Mouse (Mus musculus): ENCODE data around the gene Sema4c. TPM values are rescaled to one million over a fixed set of nuclear protein-coding genes. Genes with fewer than 3 reads are reported as not detected.

The Sema4c gene
- total RNA-seq, 2 experiments from 2014 or later = 16.2 to 20.2 TPM

DNA sequence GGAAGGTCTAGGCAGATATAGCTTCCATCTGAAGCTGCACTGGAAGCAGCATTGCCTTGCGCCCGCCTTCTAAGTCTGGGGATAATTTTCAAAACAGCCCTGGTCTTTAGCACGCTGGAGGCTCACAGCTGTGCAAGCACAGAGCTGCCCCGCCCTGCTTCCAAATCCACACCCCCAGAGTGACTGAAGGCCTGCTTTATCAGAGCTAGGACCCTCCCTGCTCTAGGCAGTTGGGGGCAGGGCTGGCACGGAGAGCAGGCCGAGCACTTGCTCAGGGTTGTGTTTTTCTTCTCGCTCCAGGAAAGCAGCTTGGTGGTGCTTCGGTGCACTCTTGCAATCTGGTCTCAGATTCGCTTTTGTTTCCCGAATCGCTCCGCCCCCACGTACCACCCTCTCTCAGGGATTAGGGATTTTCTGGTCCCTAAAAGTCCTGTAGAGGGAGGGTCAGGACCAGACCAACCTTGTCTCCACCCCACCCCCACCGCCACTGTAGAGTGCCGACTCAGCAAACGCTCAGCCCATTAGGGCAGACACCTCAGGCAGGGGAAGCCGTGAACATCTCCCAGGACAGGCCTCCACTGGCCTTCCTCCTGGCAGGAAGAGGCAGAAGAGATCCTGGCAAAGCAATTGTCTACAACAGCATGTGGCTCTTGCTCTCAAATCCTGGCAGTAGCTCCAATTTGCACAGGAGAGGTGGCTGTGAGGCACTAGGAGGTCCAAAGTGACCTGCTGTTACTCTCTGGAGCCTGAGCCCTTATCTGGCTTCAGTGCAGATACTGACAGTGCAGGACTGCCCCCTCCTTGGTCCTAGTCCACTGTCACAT lies 22.4 kb upstream of the Sema4c start:
- DNase-seq (ENCODE audit: low spot score in 2 of 2) = peak; percentile 41 to 62
- intact Hi-C loops (cut with DNase I) = no loop called here

DNA sequence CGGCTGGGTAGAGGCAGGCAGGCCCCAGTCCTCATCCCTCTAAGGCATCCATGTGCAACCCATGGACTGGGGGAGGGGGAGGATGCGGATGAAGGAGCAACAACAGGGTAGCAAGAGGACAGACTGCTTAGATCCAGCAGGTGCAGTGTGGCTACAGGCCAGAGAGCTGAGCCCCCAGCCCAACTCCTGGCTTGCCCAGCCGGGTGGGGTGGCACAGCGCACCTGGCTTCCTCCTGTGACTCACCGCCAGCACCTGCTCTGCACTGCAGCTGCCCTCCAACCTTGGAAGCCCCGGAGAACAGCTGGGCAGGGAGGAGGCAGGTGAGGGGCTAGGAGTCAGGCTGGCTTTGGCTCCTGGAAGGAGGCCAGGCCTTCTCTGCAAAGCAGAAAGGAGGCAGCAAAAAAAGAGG lies 21.8 kb upstream of the Sema4c start:
- no peak for DNase-seq (ENCODE audit: low spot score in 2 of 2)
- intact Hi-C loops (cut with DNase I) = no loop called here

DNA sequence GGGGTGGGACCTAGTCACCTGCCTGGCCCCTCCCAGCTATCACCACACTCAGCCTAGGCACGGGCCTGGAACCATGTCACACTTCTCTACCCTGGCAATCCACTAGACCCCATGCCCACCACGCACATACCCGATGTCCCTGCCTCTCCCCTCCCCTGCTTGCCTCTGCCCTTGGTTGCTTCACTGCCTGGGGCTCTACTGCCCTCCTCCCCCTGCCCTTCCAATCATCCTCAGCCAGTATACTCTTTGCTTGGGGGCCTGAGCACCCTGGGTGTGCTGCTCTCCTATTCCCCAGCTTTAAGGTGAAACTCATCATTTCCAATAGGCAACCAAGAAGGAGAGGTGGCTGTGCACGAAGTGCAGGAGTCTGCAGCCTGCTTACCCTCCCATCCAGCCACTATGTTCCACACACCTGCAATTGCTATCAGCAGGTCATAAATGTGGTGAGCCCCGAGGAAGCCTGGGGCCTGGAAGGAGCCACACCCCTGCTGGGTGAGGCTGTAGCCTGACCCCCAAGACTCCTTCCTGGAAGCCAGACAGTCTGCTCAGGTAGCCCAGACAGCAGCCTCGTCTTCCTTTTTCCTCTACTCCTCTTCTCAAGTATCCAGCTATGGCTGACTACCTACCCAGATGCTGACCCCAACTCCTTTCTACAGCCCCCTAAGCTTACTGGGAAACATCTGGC lies 19.0 kb upstream of the Sema4c start:
- intact Hi-C loops (cut with DNase I) = no loop called here
- no peak for DNase-seq (ENCODE audit: low spot score in 2 of 2)

DNA sequence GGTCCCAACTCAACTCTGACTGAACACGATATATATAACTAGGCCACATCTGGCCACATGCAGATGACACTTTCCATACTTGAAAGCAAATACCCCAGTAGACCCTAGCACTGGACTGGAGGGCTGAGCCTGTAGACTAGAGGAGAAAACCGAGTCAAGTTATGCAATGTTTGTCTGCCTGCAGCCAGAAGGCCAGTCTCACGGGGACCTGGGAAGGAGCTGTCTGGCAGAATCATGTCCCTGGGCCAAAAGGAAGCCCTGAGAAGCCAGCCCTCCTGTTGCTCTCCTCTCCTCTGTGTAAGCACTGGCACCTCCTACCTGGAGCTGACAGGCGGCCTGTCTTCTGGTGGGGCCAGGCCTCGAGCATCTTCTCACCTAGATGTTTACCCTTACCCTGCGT lies 17.2 kb upstream of the Sema4c start:
- intact Hi-C loops (cut with DNase I) = no loop called here
- no peak for DNase-seq (ENCODE audit: low spot score in 2 of 2)

DNA sequence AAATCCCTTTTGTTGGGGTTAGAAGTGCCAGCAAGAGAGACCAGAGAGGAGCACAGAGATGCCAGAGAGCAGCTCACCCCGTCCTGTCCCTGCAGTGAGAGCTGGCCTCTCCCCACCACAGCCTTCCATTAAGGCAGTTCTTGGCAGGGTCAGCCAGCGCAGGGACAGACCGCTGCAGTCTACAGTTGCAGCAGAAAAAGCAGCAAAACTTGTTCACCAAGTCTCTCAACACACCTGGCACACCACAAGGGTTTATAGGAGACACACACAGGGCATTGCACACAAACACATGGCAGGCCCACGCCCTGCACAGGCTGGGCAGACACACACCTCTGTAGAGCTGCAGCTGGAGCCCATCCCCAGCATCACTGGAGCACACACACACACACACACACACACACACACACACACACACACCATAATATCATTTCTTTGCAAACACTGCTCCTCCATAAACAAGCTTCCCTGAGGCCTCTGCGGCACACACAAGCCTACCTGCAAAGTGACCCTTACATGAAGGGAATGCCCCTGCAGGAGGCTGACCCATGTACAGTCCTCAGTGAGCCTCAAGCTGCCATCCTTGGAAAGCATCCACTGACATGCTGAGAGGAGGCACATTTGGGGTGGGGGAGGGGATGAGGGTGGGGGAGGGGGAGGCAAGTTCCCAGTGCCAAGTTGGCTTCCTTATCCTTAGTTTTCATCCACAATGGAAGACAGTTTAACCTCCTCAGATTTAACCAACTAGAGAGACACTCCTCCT lies 16.2 kb upstream of the Sema4c start:
- intact Hi-C loops (cut with DNase I) = no loop called here
- DNase-seq (ENCODE audit: low spot score in 2 of 2) = no peak

DNA sequence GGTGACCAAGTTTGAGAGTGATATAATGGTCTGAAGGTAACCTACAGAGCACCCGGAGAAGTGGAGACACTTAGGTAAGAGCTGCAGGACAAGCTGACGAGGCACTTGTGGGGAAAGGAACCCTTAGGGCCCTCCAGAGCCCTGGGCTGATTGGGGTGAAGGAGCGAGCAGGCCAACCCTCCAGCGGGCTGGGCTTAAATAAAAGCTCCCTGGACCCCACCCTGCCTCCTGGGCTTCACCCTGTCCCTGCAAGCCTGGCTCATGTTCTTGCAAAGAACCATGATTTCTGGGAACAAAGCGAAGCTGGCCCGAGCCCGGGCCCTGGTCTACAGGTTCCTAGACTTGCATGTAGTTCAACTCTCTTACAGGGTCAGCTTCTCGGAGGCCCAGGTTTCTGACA lies 15.4 kb upstream of the Sema4c start:
- intact Hi-C loops (cut with DNase I) = no loop called here
- DNase-seq (ENCODE audit: low spot score in 2 of 2) = no peak

DNA sequence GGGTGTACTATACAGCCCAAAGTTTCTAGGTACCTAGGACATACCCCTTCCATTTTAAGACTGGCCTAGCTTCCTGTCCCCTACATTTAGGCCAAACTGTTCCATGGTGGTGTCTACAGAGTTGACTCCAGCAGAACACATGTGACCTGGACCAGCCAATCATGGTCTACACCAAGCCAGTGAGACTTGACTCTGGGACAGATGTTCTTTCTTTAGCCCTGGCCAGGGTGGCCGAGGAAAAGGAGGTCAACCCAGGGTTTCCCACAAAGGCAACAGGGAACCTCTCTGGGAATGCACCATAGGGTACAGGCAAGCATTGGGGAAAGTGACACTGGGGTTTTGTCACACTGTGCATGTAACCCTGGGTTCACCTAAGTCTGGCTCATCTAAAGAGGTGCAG lies 14.6 kb upstream of the Sema4c start:
- intact Hi-C loops (cut with DNase I) = no loop called here
- no peak for DNase-seq (ENCODE audit: low spot score in 2 of 2)

DNA sequence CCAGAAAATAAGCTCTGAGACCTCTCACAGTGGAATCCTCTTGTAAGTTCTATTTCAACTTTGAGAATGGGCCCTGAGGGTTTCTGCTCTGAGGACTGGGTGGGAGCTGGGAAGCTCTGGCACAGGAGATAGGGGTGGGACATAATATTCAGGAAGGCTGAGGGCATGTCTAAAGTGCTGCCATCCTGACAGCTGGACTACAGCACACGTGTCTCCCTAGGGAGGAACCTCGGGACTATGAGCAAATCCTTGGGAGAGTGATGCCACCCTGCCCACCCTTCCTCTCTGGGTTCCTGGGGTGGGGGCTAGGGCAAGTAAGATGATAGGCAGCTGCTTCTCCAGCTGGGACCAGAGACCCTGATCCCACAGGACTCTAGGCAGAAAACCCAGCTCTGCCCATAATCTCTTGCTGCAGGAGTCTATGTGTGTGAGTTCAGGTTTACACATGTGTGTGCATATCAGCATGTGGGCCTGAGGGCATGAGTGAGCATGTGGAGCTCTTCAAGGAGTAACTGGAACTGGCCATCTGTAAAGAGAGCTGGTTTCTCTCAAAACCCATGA lies 14.1 kb upstream of the Sema4c start:
- intact Hi-C loops (cut with DNase I) = no loop called here
- DNase-seq (ENCODE audit: low spot score in 2 of 2) = no peak

DNA sequence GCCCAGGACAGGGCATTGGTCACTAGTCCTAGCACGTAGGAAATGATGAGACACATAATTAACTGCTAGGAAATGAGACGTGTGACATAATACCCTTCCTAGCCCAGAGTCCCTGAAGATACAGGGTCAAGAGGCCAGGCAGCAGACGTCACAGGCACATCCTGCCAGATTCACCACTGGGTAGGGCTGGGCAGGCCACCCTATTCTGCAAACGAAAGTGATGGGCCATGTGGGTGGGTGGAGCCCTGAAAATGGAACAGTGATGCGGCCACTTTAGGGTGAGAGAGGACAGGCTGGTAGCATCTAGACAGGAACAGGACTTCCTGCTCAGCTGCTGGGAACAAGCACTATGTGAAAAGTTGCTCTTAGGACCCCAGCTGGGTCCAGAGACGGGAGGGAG lies 13.5 kb upstream of the Sema4c start:
- intact Hi-C loops (cut with DNase I) = no loop called here
- no peak for DNase-seq (ENCODE audit: low spot score in 2 of 2)

DNA sequence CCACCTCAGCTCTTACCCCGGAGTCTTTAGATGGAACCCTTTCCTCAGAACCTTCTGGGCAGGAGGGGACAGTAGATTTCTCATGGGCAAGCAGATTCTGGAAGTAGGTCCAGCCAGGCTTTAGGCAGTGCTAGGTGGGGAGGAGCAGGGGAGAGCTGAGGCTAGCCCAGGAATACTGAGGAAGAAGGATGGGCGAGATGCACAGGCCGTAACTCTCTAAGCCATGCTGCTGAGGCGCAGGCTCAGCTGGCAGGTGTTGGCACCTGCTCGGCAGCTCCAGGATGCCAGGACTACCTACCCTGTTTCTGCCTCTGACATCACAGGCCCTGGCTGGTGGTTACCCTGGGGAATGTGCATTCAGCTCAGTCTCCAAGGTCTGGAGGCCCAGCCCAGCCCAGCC lies 12.2 kb upstream of the Sema4c start:
- intact Hi-C loops (cut with DNase I) = no loop called here
- DNase-seq (ENCODE audit: low spot score in 2 of 2) = no peak

DNA sequence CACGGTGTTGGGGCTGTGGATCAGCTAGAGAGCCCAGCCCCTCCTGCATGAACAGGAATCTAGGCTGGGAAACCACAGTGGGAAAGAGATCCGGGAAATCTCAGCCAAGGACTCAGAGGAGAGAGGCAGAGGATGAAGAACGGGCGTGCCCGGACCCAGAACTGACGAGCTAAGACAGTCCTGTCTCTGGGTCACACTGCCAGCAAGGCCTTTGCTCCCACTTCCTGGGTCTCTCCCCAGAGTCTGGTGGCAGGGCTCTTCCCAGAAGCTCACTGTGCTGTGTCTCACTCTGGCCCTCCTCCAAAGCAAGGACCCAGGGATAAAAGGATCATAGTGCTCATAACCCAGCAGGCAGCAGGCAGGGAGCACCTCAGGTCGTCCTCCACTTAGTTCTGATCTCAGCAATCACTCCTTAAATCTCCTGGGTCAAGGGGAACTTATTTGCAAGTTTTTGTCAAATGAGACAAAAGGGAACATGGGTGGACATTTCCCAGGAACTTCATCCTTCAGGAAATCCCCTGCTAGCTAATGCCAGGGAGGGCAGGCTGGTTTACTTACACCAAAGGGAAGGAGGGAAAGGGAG lies 11.6 kb upstream of the Sema4c start:
- no peak for DNase-seq (ENCODE audit: low spot score in 2 of 2)
- intact Hi-C loops (cut with DNase I) = no loop called here

DNA sequence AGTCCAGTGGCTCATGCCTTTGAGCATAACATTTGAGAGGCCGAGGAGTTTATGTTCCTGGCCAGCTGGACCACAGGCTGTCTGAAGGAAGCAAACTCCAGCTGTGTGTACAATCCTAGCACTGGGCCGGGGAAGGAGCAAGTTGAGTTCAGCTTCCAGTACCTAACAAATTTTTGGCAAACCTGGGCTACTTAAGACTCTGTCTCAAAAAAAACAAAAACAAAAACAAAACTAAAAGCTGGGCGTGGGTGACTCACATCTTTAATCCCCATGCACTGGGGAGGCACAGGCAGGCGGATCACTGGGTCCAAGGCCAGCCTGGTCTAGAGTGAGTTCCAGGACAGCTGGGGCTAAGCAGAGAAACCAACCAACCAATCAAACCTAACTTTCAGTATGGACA lies 10.6 kb upstream of the Sema4c start:
- intact Hi-C loops (cut with DNase I) = no loop called here
- no peak for DNase-seq (ENCODE audit: low spot score in 2 of 2)

DNA sequence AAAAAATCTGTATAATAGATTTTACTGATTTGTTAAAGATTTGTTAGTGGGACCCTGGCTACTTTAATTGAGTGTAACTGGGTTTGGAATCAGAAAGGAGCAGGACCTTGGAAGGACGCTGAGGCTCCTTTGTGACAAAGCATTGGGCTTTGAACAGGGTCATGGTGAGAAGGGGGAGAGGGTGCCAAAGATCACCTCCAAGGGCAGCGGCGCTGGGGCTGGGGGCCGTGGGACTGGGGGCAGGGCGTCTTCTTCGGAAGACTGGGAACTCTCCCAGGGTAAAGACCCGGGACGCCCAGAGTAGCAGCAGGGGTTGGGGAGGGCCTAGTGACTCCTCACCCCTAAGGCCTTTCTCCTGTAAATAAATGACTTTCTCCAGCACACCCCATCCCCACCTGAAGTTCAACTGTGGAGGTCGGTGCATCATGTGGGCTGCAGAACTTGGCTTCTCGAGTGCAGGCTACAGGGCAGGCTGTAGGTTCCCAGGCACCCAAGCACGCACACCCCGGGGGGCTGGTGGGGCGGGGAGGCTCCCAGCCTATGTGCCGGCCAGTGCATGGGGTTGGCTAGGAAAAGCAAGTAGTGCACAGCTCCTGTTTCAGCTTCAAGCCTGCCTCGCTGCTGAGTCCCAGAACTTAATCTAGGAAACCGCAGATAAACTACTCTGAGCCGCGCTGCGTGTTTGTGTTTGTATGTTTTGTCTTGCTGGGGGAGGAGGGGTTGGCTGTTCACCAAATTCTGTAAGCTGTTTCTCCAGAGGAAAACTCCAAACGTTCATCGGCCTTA lies 9.9 kb upstream of the Sema4c start:
- intact Hi-C loops (cut with DNase I) = no loop called here

DNA sequence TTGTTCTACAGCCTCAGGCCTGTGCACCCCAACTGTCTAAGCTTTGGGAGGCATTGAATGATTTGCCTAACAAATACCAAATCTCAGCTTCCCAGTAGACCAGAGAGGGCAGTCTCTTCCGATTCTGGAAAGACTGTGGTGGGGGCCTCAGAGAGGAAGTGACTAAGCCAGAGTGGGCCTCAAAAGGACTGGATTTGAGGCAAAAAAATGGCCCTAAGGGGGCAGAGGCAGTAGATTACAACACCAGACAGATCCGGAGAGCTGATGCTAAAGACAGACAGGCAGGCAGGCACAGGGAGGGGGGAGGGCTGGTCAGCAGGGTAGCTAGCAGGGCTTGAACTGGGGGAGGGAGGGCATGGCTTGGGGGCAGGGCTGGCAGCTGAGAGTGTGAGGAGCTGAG lies 8.3 kb upstream of the Sema4c start:
- intact Hi-C loops (cut with DNase I) = no loop called here
- no peak for DNase-seq (ENCODE audit: low spot score in 2 of 2)

More for the DNA sequence above, 9.9 kb upstream of the Sema4c start:
- no peak for DNase-seq (ENCODE audit: low spot score in 2 of 2)

DNA sequence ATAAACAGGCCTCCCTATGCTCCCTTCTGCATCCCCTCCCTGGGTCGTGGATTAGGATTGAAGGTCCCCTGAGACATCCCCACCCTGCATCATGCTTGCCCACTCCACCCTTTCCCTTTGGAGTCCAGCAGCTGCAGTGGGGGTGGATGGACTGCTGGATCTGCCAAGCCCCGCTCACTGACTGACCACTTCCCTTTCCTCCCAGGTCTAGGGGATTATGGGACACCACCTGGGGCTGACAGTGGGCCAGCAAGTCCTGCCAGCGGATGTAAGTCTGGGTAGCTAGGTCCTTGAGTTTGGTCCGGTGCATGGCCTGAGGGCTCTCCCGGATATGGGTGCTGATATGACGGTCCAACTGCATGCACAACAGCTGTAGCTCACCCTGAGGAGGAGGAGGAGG lies 6.0 kb upstream of the Sema4c start:
- no peak for DNase-seq (ENCODE audit: low spot score in 2 of 2)
- intact Hi-C loops (cut with DNase I) = no loop called here

DNA sequence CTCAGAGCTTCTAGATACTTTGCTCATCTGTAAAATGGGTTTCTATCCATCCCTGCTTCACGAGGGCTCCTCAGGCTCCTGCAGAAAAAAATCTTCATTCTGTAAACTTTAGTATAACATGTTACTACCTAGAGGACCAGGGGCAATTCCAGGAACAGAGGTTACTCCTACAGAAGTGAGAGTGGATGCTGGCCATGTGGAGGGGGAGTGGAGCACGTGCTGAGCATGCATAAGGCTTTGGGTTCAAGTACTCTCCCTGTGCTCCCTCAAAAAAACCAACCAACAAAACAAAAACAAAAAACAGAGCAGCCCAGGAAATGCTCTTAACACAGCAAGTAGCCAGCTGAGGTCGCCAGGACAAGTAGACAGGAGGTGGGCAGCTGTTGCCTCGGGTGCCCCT lies 5.5 kb upstream of the Sema4c start:
- no peak for DNase-seq (ENCODE audit: low spot score in 2 of 2)
- intact Hi-C loops (cut with DNase I) = no loop called here

DNA sequence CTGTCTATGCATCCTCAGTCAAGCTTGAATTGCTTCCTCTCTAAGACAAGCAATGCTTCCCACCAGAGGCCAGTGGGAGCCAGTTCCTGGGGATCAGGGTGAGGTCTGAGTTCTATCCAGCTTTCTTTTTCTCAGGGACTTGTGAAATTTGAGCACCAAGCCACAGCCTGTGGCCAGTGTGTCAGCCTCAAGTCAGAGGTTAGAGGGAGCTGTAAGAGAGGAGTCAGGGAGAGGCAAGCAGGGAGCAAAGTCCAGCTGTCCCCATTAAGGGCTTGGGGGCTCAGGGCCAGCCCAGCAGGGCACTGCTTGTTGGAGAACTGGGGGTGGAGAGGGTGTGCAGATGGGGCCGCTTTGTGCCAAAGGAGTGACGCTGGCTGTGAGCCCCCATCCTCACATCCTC lies 5.0 kb upstream of the Sema4c start:
- intact Hi-C loops (cut with DNase I) = no loop called here
- no peak for DNase-seq (ENCODE audit: low spot score in 2 of 2)

DNA sequence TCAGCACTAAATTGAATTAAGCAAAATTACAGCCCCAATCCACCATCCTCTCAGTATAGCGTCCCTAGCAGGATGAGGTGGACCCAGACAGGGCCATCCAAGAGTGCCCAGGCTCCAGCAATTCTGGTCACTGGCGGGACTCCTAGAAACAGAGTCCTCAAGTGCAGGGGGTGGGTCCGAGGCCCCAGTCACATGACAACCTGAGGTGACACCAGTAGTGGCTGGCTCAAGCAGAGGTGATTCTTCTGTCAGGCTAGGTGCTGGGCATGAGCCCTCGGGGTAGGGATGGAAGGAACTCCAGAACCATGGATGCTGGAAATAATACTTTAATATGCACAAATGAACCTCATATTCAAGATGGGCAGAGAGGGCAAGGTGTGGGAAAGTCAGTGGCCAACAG lies 4.2 kb upstream of the Sema4c start:
- no peak for DNase-seq (ENCODE audit: low spot score in 2 of 2)
- intact Hi-C loops (cut with DNase I) = no loop called here

DNA sequence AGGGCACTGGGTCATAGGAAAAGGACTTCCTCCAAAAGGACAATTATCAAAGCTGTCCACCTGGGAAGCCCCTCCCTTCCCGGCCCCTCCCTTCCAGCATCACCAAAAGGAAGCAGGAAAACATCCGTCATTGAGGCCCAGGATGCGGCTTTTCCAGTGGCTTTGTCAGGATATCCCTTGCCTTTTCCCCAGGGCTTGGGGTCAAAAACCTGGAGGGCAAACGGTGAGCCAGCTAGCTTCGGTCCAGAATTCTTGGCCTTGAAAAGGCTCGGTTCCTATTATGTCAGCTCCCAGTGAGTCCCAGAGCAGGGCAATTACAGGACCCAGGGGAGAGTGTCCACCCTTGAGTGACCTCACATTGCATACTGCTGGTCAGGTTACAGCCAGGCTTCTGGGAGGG lies 2.8 kb upstream of the Sema4c start:
- no peak for DNase-seq (ENCODE audit: low spot score in 2 of 2)
- intact Hi-C loops (cut with DNase I) = no loop called here

Data from left cerebral cortex, postnatal 14 days (tissue).